Mouse (Mus musculus) E14TG2a.4 (cell line): ENCODE measurements around the gene Trex1.

Source experiments
- CTCF ChIP-seq: conservative IDR thresholded peaks from 2 replicates; pipeline ENCODE4 v1.5.1; 2014; ENCODE audit warnings: low read length
- NANOG ChIP-seq: IDR thresholded peaks from 2 replicates; pipeline ENCODE4 v1.6.1; 2014; ENCODE audit warnings: borderline replicate concordance, low read length, mixed read lengths
- POU5F1 ChIP-seq: IDR thresholded peaks from 2 replicates; pipeline ENCODE4 v1.6.1; 2014; ENCODE audit warnings: low read length, borderline replicate concordance

- TF ChIP-seq CTCF (no peak), NANOG (no peak), POU5F1 (no peak)
Observed at GRCm38 (mm10) chr9:109107341-109107740, 47.8 kb upstream of the Trex1 start.
